Comparison of ENCODE assay signal across 20 mouse cellular contexts in the genomic region with DNA sequence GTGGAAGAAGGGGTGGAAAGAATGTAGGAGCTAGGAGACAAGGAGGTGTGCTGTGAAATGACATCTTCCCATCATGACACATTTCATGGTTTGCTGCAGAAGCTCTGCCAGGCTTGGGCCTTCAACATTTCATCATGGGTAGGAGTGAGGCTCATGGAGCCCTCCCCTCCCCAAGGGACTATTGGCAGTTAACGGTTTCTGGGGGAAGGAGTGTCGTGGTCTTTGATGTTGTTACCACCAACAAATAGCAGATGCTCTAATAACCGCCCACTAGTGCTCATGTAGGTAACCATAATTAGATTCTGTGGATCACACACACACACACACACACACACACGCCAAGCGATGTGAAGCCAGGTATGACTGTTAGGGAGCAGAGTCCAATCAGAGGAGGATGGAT. TPM values are rescaled to one million over a fixed set of nuclear protein-coding genes. Genes with fewer than 3 reads are reported as not detected.
DNase-seq lines count a peak whose midpoint lies in the region; TF ChIP-seq lines count a peak whose summit lies in the region.
"Had no signal": no experiment of that assay in that cellular context is flagged by ENCODE, and none has a peak within 500 bp of the region (broad histone marks: within the 10 kb centered on the region; RNA-seq: fewer than 3 reads in every experiment).

TSS of gene Slamf7 (minus strand) at position 302 of the 400 bp plus-strand sequence.

- H3K4me1 ChIP-seq in spleen, adult 2 months (ENCODE audit: control insufficient read depth, insufficient read depth, insufficient read length): peaks cover 2% of the 10 kb centered on the region; the same call in 1 of the 2 replicates
- peaks cover 7 to 16% of the 10 kb centered on the region in 2 experiments; a peak in 3 of 4 replicates for H3K4me1 ChIP-seq in CH12.LX (ENCODE audit: control insufficient read depth in 1 of 2, insufficient read depth in 2 of 2)
- H3K4me1 ChIP-seq: embryonic facial prominence, embryonic 10.5 days; forebrain, embryonic 13.5 days; hindbrain, embryonic 13.5 days had no signal

- TF ChIP-seq RAD21 in CH12.LX (IDR thresholded peaks at IDR 0.05; ENCODE audit: low read depth, low read length): no peak

- no peak for DNase-seq in spleen, adult 2 months (ENCODE audit: low read depth in 1 of 2, low spot score in 2 of 2)
- no peak for DNase-seq in spleen, postnatal 4 days (ENCODE audit: low spot score in 2 of 2)
- no peak for DNase-seq in CH12.LX (ENCODE audit: extremely low read depth)
- no peak for DNase-seq in ovary, adult 18-20 months (ENCODE audit: low spot score)
- no peak for DNase-seq in left cerebral cortex, adult 11 months (ENCODE audit: low spot score)
- DNase-seq: adrenal gland, postnatal 14 days; cerebellum, adult 18-20 months; cerebellum, adult 9-11 months; cerebellum, postnatal 36 days; forebrain, postnatal 0 days; gastrocnemius, postnatal 14 days; heart, postnatal 14 days had no signal

- in situ Hi-C loops in CH12.LX (cut with MboI; ENCODE audit: low pct_ligation_motif_present, low pct_unique_long_range_greater_than_20kb, low sequenced_read_pairs): no loop called here

- TF ChIP-seq POLR2A in spleen, adult 2 months (IDR thresholded peaks at IDR 0.05; ENCODE audit: low read depth, low read length): no peak
- no peak for TF ChIP-seq POLR2A in CH12.LX (IDR thresholded peaks at IDR 0.05; ENCODE audit: low read depth, low read length)

- no peak for TF ChIP-seq CTCF in spleen, adult 2 months (IDR thresholded peaks at IDR 0.05; ENCODE audit: extremely low read depth, insufficient read depth, insufficient read length, insufficient replicate concordance)
- no peak for TF ChIP-seq CTCF in CH12.LX (conservative IDR thresholded peaks at IDR 0.05 in 1 of 2, IDR thresholded peaks at IDR 0.05 in 1 of 2; ENCODE audit: low read depth in 2 of 2, low read length in 2 of 2)

- no peak within 1 kb of the TSS for H3K9ac ChIP-seq in CH12.LX (ENCODE audit: insufficient read depth, low read depth)
- H3K9ac ChIP-seq: forebrain, embryonic 13.5 days; forebrain, postnatal 0 days; hindbrain, embryonic 13.5 days had no signal

- dilution Hi-C loops in CH12.LX (cut with MboI; ENCODE audit: extremely low pct_ligation_motif_present, extremely low pct_unique_long_range_greater_than_20kb, low sequenced_read_pairs): no loop called here

- H3K4me2 ChIP-seq in CH12.LX (ENCODE audit: insufficient read depth, low read depth, poor library complexity, severe bottlenecking): no peak within 1 kb of the TSS
- H3K4me2 ChIP-seq: forebrain, embryonic 13.5 days; hindbrain, embryonic 13.5 days had no signal

- no peaks in the 10 kb centered on the region for H3K36me3 ChIP-seq in spleen, adult 2 months (ENCODE audit: control insufficient read depth, insufficient read depth, low read length)
- no peaks in the 10 kb centered on the region for H3K36me3 ChIP-seq in CH12.LX (replicated peaks in 1 of 2; ENCODE audit: control insufficient read depth in 1 of 2, insufficient read depth in 1 of 2, low read length in 1 of 2)
- no peaks in the 10 kb centered on the region for H3K36me3 ChIP-seq in macrophage (ENCODE audit: inconsistent target)
- H3K36me3 ChIP-seq: embryonic facial prominence, embryonic 10.5 days; hindbrain, embryonic 13.5 days had no signal

- H3K79me2 ChIP-seq in CH12.LX (replicated peaks; ENCODE audit: control insufficient read depth, extremely low read depth, insufficient read depth, poor library complexity, severe bottlenecking) (no peaks in the 10 kb centered on the region), macrophage (ENCODE audit: inconsistent target) (peaks cover 18% of the 10 kb centered on the region)

- H3K9me3 ChIP-seq in CH12.LX (replicated peaks; ENCODE audit: low read length): no peaks in the 10 kb centered on the region
- H3K9me3 ChIP-seq: embryonic facial prominence, embryonic 10.5 days; forebrain, embryonic 13.5 days; hindbrain, embryonic 13.5 days had no signal

- H3K27me3 ChIP-seq in spleen, adult 2 months (ENCODE audit: control insufficient read depth, insufficient read depth, low read length): no peaks in the 10 kb centered on the region
- no peaks in the 10 kb centered on the region for H3K27me3 ChIP-seq in CH12.LX (replicated peaks)
- H3K27me3 ChIP-seq: forebrain, embryonic 13.5 days; hindbrain, embryonic 13.5 days; Patski had no signal

- H3K4me3 ChIP-seq in spleen, adult 2 months (ENCODE audit: extremely low read depth, insufficient read depth, insufficient read length): no peak within 1 kb of the TSS
- no peak within 1 kb of the TSS for H3K4me3 ChIP-seq in CH12.LX (replicated peaks in 1 of 3; ENCODE audit: low read depth in 2 of 3, low read length in 2 of 3, poor library complexity in 1 of 3)
- no peak within 1 kb of the TSS for H3K4me3 ChIP-seq in macrophage (ENCODE audit: inconsistent target)
- H3K4me3 ChIP-seq: embryonic facial prominence, embryonic 10.5 days; forebrain, embryonic 13.5 days; hindbrain, embryonic 13.5 days had no signal

- no peak for TF ChIP-seq EP300 in CH12.LX (IDR thresholded peaks at IDR 0.05; ENCODE audit: low read length)

- H3K27ac ChIP-seq in spleen, adult 2 months (ENCODE audit: insufficient read depth, low read length): no peak within 1 kb of the TSS
- H3K27ac ChIP-seq in CH12.LX (ENCODE audit: insufficient read depth, low read depth) (no peak within 1 kb of the TSS), macrophage (no peak within 1 kb of the TSS)
- H3K27ac ChIP-seq: embryonic facial prominence, embryonic 10.5 days; forebrain, embryonic 13.5 days; hindbrain, embryonic 13.5 days; hindbrain, postnatal 0 days had no signal

- WGBS in spleen, adult 2 months: 49% methylated on average over 5 of the region's 5 CpGs
- 91% methylated on average over 5 of the region's 5 CpGs for WGBS in macrophage (ENCODE audit: missing documents)

TF ChIP-seq in CH12.LX, 34 proteins besides CTCF, POLR2A, EP300 and RAD21:
- TF ChIP-seq KAT2A (IDR thresholded peaks at IDR 0.05; ENCODE audit: insufficient replicate concordance, low read length) (no peak), MAZ (IDR thresholded peaks at IDR 0.05; ENCODE audit: low read depth, low read length) (no peak), JUN (IDR thresholded peaks at IDR 0.05; ENCODE audit: insufficient read depth, low read depth, low read length) (no peak), ZNF384 (IDR thresholded peaks at IDR 0.05; ENCODE audit: low read depth, low read length) (no peak), PAX5 (IDR thresholded peaks at IDR 0.05; ENCODE audit: low read length) (no peak)

RNA-seq across cellular contexts. Expression of gene Slamf7, which starts in this region (rescaled TPM):
- polyA plus RNA-seq in spleen, adult 2 months (2012; rRNA removed): 9.6 and 12.3 TPM in 2 replicates
- 6.8 and 10.5 TPM in 2 replicates for total RNA-seq in CH12.LX (2012; rRNA removed)
- total RNA-seq in CH12.LX (2014; rRNA removed): 15.4 and 15.8 TPM in 2 replicates
- polyA plus RNA-seq in CH12.LX (2012; ENCODE audit: insufficient read length, low read depth): 9.5 and 10.6 TPM in 2 replicates
- 1,000 to 10,000 TPM in 9 of 26 experiments, 100 to 1,000 TPM in 17; 248 to 1,912 (median 729) TPM for total RNA-seq in macrophage (2018; cell fraction: chromatin; rRNA removed)
- 1,000 to 10,000 TPM in 1 of 26 experiments, 100 to 1,000 TPM in 25; 219 to 1,276 (median 582) TPM for total RNA-seq in macrophage (2018; cell fraction: cytosol; rRNA removed)
- 1,000 to 10,000 TPM in 13 of 26 experiments, 100 to 1,000 TPM in 13; 184 to 2,064 (median 1,037) TPM for total RNA-seq in macrophage (2018; cell fraction: nucleus; rRNA removed)
- 92.5 to 257 TPM (median 179 TPM) in 3 replicates for polyA plus RNA-seq in macrophage (2018)
- total RNA-seq: gastrocnemius, adult 18-20 months; gastrocnemius, postnatal 14 days; hindbrain, postnatal 0 days had no signal
- polyA plus RNA-seq: embryonic facial prominence, embryonic 10.5 days; forebrain, embryonic 13.5 days; forebrain, postnatal 0 days; heart, embryonic 14.5 days; hindbrain, embryonic 13.5 days; hindbrain, postnatal 0 days; Patski had no signal
